Mouse (Mus musculus) testis, adult 10 weeks (tissue): ENCODE measurements around the gene Olfr322. TPM values are rescaled to one million over a fixed set of nuclear protein-coding genes. Genes with fewer than 3 reads are reported as not detected.

Experiments
- polyA plus RNA-seq: library from polyadenylated mRNA; stranded (reverse); fragments of 350-450 nt; fragmentation: Illumina TruSeq; extraction: RNeasy Lipid Tissue Mini Kit (QIAGEN cat#74804); gene quantifications from one replicate; pipeline ENCODE4 v1.2.3, GENCODE M21; 2014; ENCODE audit warnings: low read depth, low replicate concordance

Olfr322 gene
- not detected for polyA plus RNA-seq

GRCm38 (mm10) chr11:58658596-58658995 lies at the start of gene Olfr322:
Gene Olfr322 (plus strand): TSS chr11:58658782.

DNA sequence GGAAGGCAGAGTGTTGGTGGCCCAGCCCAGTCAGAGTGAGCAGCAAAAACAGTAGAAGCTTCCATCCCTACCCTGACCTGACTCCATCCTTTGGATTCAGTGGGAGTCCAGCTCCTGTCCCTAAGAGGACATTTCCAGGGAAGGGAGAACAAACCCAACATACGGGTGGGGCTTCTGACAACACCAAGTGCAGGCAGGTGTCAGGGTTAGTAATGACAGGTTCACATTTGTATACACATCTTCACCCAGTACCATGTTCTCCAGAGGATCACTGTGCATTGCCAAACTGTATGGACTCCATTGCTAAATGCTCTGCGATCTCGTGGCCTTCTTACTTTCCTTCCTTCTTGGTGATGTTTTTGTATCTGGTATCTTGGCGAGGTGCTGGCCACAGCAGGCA lies 42.6 kb upstream of the Olfr322 start, which contains the start of gene 2210407C18Rik:
Gene 2210407C18Rik (minus strand): TSS at position 101 of the 400 bp plus-strand sequence.

GRCm38 (mm10) chr11:58630401-58630800 lies 28.2 kb upstream of the Olfr322 start, which contains the start of gene Olfr323:
Gene Olfr323 (minus strand): TSS chr11:58630501.

GRCm38 (mm10) chr11:58640272-58640867 lies 18.2 kb upstream of the Olfr322 start, which contains the start of gene Trim58:
Gene Trim58 (plus strand): TSS chr11:58640465.

DNA sequence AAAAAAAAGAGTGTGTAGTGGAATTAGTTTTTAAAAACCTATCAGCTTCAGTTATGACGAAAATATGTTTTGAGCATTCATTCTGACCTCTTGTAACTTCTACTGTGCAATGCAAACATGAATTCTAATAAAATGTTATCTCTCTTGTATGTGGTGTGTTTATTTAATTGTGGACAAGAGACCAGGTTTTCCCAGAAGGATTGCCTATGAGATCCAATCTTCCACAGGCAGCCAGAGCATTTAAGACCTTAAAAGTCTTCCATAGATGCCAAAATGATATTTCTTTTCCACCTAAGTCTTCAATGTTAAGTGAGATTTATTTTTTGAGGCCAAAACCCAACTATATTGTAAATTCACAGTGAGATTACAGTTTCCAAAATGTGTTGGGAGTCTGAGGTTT lies 22.2 kb downstream of the Olfr322 start, which contains the start of gene Olfr320:
Gene Olfr320 (plus strand): TSS at position 301 of the 400 bp plus-strand sequence.

DNA sequence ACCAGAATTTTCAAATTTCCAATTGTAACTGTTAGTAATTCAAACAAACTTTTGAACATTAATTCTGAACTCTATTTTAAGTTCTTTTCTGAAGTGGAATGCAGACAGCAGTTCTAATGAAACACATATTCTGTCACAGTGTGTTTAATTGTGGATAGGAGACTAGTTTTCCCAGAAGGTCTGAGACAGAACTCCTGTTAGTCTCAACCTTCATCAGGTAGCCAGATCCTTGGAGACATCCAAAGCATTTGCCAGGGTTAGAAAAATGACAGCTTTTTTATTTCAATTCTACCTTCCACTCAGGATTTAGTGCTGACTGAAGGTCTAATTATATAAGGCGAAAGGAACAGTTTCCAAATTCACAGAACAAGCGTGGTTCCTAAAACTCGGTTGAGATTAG lies 40.3 kb downstream of the Olfr322 start, which contains the start of gene Olfr319:
Gene Olfr319 (plus strand): TSS at position 301 of the 400 bp plus-strand sequence.

Other genes starting within 250 kb of the Olfr322 start
- 1.8 TPM for gene 1810065E05Rik, start 237.7 kb upstream of the Olfr322 start, polyA plus RNA-seq
- gene Gm12253, start 226.2 kb upstream of the Olfr322 start, polyA plus RNA-seq = not detected
- gene Lypd9, start 205.9 kb upstream of the Olfr322 start, polyA plus RNA-seq = 125 TPM
- not detected for gene Olfr30, start 196.5 kb upstream of the Olfr322 start, polyA plus RNA-seq
- not detected for gene Olfr332, start 166.2 kb upstream of the Olfr322 start, polyA plus RNA-seq
- gene Olfr331, start 156.2 kb upstream of the Olfr322 start, polyA plus RNA-seq = not detected
- gene Olfr330, start 123.9 kb upstream of the Olfr322 start, polyA plus RNA-seq = 0.50 TPM
- gene Olfr329-ps, start 112.4 kb upstream of the Olfr322 start, polyA plus RNA-seq = 0.53 TPM
- gene Olfr328, start 103.1 kb upstream of the Olfr322 start, polyA plus RNA-seq = not detected
- not detected for gene Olfr224, start 88.2 kb upstream of the Olfr322 start, polyA plus RNA-seq
- gene Olfr325, start 81.1 kb upstream of the Olfr322 start, polyA plus RNA-seq = 0.21 TPM
- gene Olfr324, start 63.7 kb upstream of the Olfr322 start, polyA plus RNA-seq = not detected
- 0.35 TPM for gene 2210407C18Rik, start 42.7 kb upstream of the Olfr322 start, polyA plus RNA-seq
- 0.49 TPM for gene Olfr323, start 28.3 kb upstream of the Olfr322 start, polyA plus RNA-seq
- not detected for gene Trim58, start 18.3 kb upstream of the Olfr322 start, polyA plus RNA-seq
- gene Olfr320, start 22.3 kb downstream of the Olfr322 start, polyA plus RNA-seq = not detected
- not detected for gene Olfr319, start 40.4 kb downstream of the Olfr322 start, polyA plus RNA-seq
- gene Olfr318, start 65.2 kb downstream of the Olfr322 start, polyA plus RNA-seq = not detected
- gene Olfr317, start 80.4 kb downstream of the Olfr322 start, polyA plus RNA-seq = 0.21 TPM
- 1.7 TPM for gene Olfr316, start 94.0 kb downstream of the Olfr322 start, polyA plus RNA-seq
- gene Olfr315, start 114.4 kb downstream of the Olfr322 start, polyA plus RNA-seq = not detected
- gene Olfr314, start 124.2 kb downstream of the Olfr322 start, polyA plus RNA-seq = not detected
- gene Fam183b, start 143.2 kb downstream of the Olfr322 start, polyA plus RNA-seq = 197 TPM
- gene Olfr313, start 156.2 kb downstream of the Olfr322 start, polyA plus RNA-seq = not detected
- 0.06 TPM for gene Olfr312, start 170.5 kb downstream of the Olfr322 start, polyA plus RNA-seq
- gene Olfr311, start 180.5 kb downstream of the Olfr322 start, polyA plus RNA-seq = not detected
- 3.4 TPM for gene Gm12258, start 188.4 kb downstream of the Olfr322 start, polyA plus RNA-seq
- 7.0 TPM for gene 2810021J22Rik, start 208.4 kb downstream of the Olfr322 start, polyA plus RNA-seq
- 121 TPM for gene Zfp39, start 245.4 kb downstream of the Olfr322 start, polyA plus RNA-seq